Mouse (Mus musculus) stomach, postnatal 0 days (tissue): Measurements from ENCODE around the gene Irf1. TPM values are rescaled to one million over a fixed set of nuclear protein-coding genes. Genes with fewer than 3 reads are reported as not detected.
A peak's percentile ranks its signal among the peaks of the same experiment; 100 is the strongest.
"Not testable (repeated sequence)": the region's sequence is repeated elsewhere in the genome, so short reads cannot be mapped to it uniquely, and the experiment has no call there.

ENCODE experiments used
- ATAC-seq: fragments of 200-750 bp; cut with Nextera tagmentation; 2 replicates; pipeline ENCODE4 v1.8.0; 2017; ENCODE audit not compliant: low FRiP score, low TSS enrichment
- DNase-seq: peaks from one replicate; pipeline ENCODE4 v3.0.0-alpha.2; 2016; ENCODE audit warnings: low spot score
- H3K27ac ChIP-seq: fragments of 300-500 bp; sonication (generic); replicated peaks from 2 replicates; pipeline ENCODE4 v1.5.1; 2014; ENCODE audit warnings: mild to moderate bottlenecking, control low read depth
- H3K27me3 ChIP-seq: fragments of 300-500 bp; sonication (generic); 2 replicates; pipeline ENCODE4 v1.6.1; 2014; ENCODE audit warnings: low read length; ENCODE audit not compliant: control insufficient read depth, insufficient read depth
- H3K36me3 ChIP-seq: fragments of 300-500 bp; sonication (generic); 2 replicates; pipeline ENCODE4 v1.6.1; 2014; ENCODE audit warnings: low read length, mixed read lengths; ENCODE audit not compliant: control insufficient read depth, insufficient read depth
- H3K4me1 ChIP-seq: fragments of 300-500 bp; sonication (generic); replicated peaks from 2 replicates; pipeline ENCODE4 v1.6.1; 2014; ENCODE audit warnings: antibody characterized with exemption; ENCODE audit not compliant: control insufficient read depth, insufficient read depth
- H3K4me2 ChIP-seq: fragments of 300-500 bp; sonication (generic); replicated peaks from 2 replicates; pipeline ENCODE4 v1.6.1; 2014; ENCODE audit warnings: low read depth, mild to moderate bottlenecking, control low read depth, moderate library complexity
- H3K4me3 ChIP-seq: fragments of 300-500 bp; sonication (generic); 2 replicates; pipeline ENCODE4 v1.5.1; 2014; ENCODE audit warnings: low read depth, low read length, control low read depth
- H3K9ac ChIP-seq: fragments of 300-500 bp; sonication (generic); 2 replicates; pipeline ENCODE4 v1.6.1; 2014; ENCODE audit warnings: mild to moderate bottlenecking, low read length, control low read depth, mixed read lengths
- H3K9me3 ChIP-seq: fragments of 300-500 bp; sonication (generic); 2 replicates; pipeline ENCODE4 v1.6.1; 2016; ENCODE audit warnings: low read length; ENCODE audit not compliant: control insufficient read depth
- CTCF ChIP-seq: IDR thresholded peaks from 2 replicates; pipeline ENCODE4 v1.5.1; 2016; ENCODE audit warnings: antibody characterized with exemption, low read depth, mild to moderate bottlenecking, moderate library complexity
- EP300 ChIP-seq: optimal IDR thresholded peaks from 2 replicates; pipeline ENCODE3; 2016; ENCODE audit warnings: antibody characterized with exemption
- WGBS: fragments of 180-500 bp; shearing (Covaris S2); extraction: QIAGEN DNeasy Blood & Tissue Kit; methylation state at CpG from one replicate; pipeline ENCODE4 v1.1.7; 2014; 5-methylcytosine and 5-hydroxymethylcytosine counted together
- polyA plus RNA-seq: library from polyadenylated mRNA; unstranded; fragments of >200 nt; fragmentation: Nextera tagmentation; extraction: Ambion mirVana; gene quantifications from 2 replicates; pipeline ENCODE4 v1.2.1, GENCODE M21; 2015

The Irf1 gene
- polyA plus RNA-seq, 1 experiment from 2014 or later, result 25.7 TPM

DNA sequence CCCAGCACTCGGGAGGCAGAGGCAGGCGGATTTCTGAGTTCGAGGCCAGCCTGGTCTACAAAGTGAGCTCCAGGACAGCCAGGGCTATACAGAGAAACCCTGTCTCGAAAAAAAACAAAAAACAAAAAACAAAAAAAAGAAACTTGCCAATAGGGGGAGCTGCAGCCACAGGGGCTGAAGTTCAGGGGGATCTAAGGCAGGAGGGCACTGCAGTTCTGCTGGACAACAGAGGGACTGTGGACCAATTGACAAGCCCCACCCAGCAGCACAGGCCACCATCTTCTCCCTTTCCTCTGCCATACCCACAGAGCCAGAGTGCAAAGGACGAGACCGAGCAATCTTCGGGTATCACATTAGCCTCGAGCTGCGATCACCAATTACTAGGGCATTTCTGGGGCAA lies 11.8 kb upstream of the Irf1 start:
- WGBS, result 83% methylated on average over 8 of the region's 9 CpGs
- not testable (repeated sequence) for H3K9ac ChIP-seq, H3K27ac ChIP-seq, H3K9me3 ChIP-seq, DNase-seq, H3K4me3 ChIP-seq, H3K27me3 ChIP-seq, H3K36me3 ChIP-seq, ATAC-seq, H3K4me2 ChIP-seq
- peak; percentile 61 for TF ChIP-seq CTCF
- peaks cover 19% of the 10 kb centered on the region for H3K4me1 ChIP-seq

DNA sequence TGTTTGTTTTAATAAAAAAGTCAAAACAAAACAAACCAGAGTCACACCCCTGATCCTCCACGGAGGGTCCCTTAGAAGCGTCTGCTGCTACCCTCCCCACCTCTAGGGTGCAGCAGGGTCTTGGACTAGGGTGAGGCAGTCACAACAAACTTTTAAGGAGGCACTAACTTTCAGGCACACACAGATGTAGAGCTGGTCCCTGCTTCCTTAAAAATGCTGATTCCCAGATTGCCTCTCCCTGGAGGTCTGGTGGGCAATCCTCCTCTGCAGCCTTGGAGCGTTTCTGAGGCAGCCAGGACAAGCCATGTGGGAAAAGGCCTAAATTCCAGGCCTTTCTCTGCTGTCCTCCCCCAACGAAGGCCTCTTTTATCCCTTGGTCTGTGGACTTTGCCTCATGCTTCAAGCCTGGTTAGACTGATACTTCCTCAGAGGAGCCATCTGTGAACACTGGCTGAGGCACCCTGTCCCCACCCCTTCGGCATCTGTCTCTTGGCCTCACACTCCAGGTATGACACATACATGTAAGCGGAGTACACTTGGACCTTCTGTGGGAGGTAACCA lies 10.9 kb upstream of the Irf1 start:
- 23% methylated on average over 6 of the region's 6 CpGs for WGBS
- Histone ChIP-seq H3K27ac (peak overlapping the region; percentile 76), H3K4me2 (no peak overlapping the region), H3K9me3 (no peaks in the 10 kb centered on the region), H3K36me3 (no peaks in the 10 kb centered on the region), H3K9ac (no peak overlapping the region), H3K4me3 (no peak overlapping the region), H3K27me3 (no peaks in the 10 kb centered on the region), H3K4me1 (peaks cover 19% of the 10 kb centered on the region)
- DNase-seq, result peak; percentile 35
- ATAC-seq, result peak; percentile 20; the same call in 1 of the 2 replicates
- TF ChIP-seq CTCF (peak; percentile 68), EP300 (no peak)

DNA sequence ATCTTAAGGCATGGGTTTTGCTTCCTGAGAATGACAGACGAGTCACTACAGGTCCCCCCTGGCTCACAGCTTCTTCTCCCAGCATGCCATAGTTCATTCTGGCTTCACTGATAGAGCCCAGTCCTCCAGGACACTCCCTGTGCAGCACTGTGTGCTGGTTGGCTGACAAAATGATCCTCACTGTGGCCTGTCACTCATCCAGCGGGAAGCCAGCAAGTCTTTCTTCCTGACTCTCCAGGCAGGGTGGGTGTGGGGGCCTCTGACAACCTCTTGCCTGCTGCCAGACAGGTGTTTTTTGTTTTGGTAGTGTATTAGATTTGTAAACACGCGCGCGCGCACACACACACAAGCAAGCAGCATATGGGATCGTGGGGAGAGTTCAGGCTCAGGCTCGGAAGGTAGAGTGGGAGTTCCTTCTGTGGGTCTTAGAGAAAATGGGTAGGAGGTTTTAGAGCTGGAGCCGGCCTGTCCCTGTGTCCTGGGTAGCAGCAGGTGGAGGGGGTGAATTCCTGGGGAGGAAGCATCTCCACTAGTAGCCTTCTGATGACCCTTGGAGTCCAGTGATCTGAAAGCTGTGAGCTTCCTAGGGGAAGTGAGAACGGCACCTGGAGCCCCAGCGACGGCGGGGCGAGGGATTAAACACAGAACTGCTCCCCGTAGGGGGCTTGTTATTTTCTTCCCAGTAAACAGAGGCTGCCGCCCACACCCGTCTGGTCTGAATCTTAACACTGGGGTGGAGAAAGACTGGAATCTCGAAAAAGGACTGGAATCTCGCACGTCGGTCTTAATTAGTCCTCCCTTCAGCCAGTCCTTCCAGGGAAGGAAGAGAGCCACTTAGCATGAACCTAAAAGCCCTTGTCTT lies 10.0 kb upstream of the Irf1 start:
- no peak overlapping the region for H3K4me2 ChIP-seq
- H3K9me3 ChIP-seq, result no peaks in the 10 kb centered on the region
- H3K36me3 ChIP-seq, result no peaks in the 10 kb centered on the region
- peak overlapping the region; percentile 76 for H3K27ac ChIP-seq
- TF ChIP-seq EP300, result no peak
- no peak for TF ChIP-seq CTCF
- 0 out of 2 replicates have a peak overlapping the region, but pooled peaks have one; percentile 31 for H3K9ac ChIP-seq
- ATAC-seq (no peak), DNase-seq (no peak)
- no peaks in the 10 kb centered on the region for H3K27me3 ChIP-seq
- H3K4me1 ChIP-seq, result peaks cover 19% of the 10 kb centered on the region
- 34% methylated on average over 22 of the region's 22 CpGs for WGBS
- H3K4me3 ChIP-seq, result no peak overlapping the region

DNA sequence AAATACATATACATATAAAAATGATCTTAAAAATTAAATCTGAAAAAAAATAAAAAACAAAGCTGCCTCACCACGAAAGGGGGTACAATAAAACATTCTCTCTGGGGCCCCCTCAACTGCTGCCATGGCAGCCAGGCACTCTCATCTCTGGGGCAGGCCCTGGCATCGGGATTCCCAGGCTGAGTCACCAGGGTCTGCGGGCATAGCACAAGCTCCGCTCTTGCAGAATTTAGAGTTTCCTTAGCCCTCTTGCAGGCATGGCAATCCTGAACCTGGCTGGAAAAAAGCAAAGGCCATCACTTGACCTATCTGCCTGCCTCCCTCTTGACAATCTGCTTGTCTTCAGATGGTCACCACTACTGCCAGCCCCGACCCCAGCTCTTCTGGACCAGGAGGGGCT lies 8.5 kb upstream of the Irf1 start:
- Histone ChIP-seq H3K4me1 (peaks cover 19% of the 10 kb centered on the region), H3K9me3 (no peaks in the 10 kb centered on the region), H3K4me3 (no peak overlapping the region), H3K36me3 (no peaks in the 10 kb centered on the region), H3K4me2 (no peak overlapping the region), H3K27ac (peak overlapping the region; percentile 97), H3K9ac (no peak overlapping the region), H3K27me3 (no peaks in the 10 kb centered on the region)
- ATAC-seq (no peak), DNase-seq (no peak)
- TF ChIP-seq EP300, result no peak
- no peak for TF ChIP-seq CTCF
- 65% methylated on average over 5 of the region's 5 CpGs for WGBS

DNA sequence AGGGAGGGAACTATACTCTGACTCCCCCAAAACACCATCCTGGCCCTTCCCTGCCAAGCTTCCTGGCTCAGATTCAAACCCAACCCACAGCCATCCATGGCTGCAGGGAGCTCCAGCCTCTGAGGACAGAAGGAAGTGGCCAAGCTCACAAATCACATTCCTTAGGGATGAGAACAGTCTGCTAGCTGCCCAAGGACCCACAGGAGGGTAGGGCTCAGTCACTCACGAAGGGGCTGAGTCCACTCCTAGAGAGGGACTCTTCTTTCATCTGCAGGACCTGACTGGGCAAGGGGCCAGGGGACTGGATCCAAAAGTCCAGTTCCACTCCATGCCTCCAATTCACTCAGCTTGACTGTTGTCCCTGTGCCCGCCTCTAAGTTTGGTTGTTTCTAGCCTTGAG lies 8.0 kb upstream of the Irf1 start:
- ATAC-seq, result peak; percentile 22; the same call in 1 of the 2 replicates
- H3K27ac ChIP-seq, result peak overlapping the region; percentile 97
- H3K4me3 ChIP-seq, result no peak overlapping the region
- H3K36me3 ChIP-seq, result no peaks in the 10 kb centered on the region
- H3K9ac ChIP-seq, result no peak overlapping the region
- no peaks in the 10 kb centered on the region for H3K9me3 ChIP-seq
- TF ChIP-seq CTCF (no peak), EP300 (no peak)
- H3K27me3 ChIP-seq, result no peaks in the 10 kb centered on the region
- no peak overlapping the region for H3K4me2 ChIP-seq
- WGBS, result 22% methylated on average over 2 of the region's 2 CpGs
- DNase-seq, result peak; percentile 55
- peaks cover 19% of the 10 kb centered on the region for H3K4me1 ChIP-seq

DNA sequence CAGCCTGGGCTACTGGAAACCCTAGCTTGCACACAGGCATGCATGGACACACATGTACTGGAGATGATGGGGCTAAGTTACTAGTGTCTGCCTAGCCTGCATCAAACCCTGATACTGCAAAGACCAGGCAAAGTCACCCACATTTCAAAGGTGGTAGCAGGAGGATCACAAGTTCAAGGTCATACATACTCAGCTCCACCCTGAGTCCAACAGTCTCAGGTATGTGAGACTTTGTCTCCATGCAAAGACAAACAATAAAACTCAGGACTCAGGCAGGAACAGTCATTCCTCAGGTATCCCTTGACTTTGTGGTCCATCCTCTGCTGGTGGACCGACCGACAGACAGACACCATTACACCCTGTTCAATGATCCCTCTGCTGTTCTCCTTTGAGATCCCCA lies 7.4 kb upstream of the Irf1 start:
- no peaks in the 10 kb centered on the region for H3K9me3 ChIP-seq
- ATAC-seq (no peak), DNase-seq (no peak)
- H3K4me2 ChIP-seq, result peak overlapping the region; percentile 50
- H3K36me3 ChIP-seq, result no peaks in the 10 kb centered on the region
- 23% methylated on average over 2 of the region's 2 CpGs for WGBS
- H3K27me3 ChIP-seq, result no peaks in the 10 kb centered on the region
- peak overlapping the region; percentile 97 for H3K27ac ChIP-seq
- TF ChIP-seq EP300 (no peak), CTCF (no peak)
- no peak overlapping the region for H3K9ac ChIP-seq
- H3K4me1 ChIP-seq, result peaks cover 19% of the 10 kb centered on the region
- peak overlapping the region; percentile 23; the same call in 1 of the 2 replicates for H3K4me3 ChIP-seq
